Mouse (Mus musculus) kidney, embryonic 14.5 days (tissue): Measurements from ENCODE around the gene Polr3h. TPM values are rescaled to one million over a fixed set of nuclear protein-coding genes. Genes with fewer than 3 reads are reported as not detected.

ENCODE experiments used
- ATAC-seq: fragments of 200-750 bp; cut with Nextera tagmentation; 2 replicates; pipeline ENCODE4 v1.8.0; 2017; ENCODE audit warnings: moderate number of reproducible peaks, mild to moderate bottlenecking, moderate TSS enrichment, moderate library complexity; ENCODE audit not compliant: low FRiP score, low TSS enrichment
- H3K27ac ChIP-seq: fragments of 300-500 bp; sonication (generic); 2 replicates; pipeline ENCODE4 v1.5.1; 2014; ENCODE audit warnings: low read depth, mild to moderate bottlenecking, low read length, moderate library complexity, mixed read lengths
- H3K27me3 ChIP-seq: fragments of 300-500 bp; sonication (generic); 2 replicates; pipeline ENCODE4 v1.6.1; 2014; ENCODE audit warnings: mild to moderate bottlenecking, low read length; ENCODE audit not compliant: control insufficient read depth, insufficient read depth
- H3K36me3 ChIP-seq: fragments of 300-500 bp; sonication (generic); 2 replicates; pipeline ENCODE4 v1.6.1; 2014; ENCODE audit warnings: low read length, mixed read lengths; ENCODE audit not compliant: control insufficient read depth, insufficient read depth
- H3K4me1 ChIP-seq: fragments of 300-500 bp; sonication (generic); 2 replicates; pipeline ENCODE4 v1.6.1; 2014; ENCODE audit warnings: low read length, mixed read lengths; ENCODE audit not compliant: control insufficient read depth, insufficient read depth
- H3K4me2 ChIP-seq: fragments of 300-500 bp; sonication (generic); replicated peaks from 2 replicates; pipeline ENCODE4 v1.6.1; 2014; ENCODE audit warnings: low read depth, mild to moderate bottlenecking, low read length
- H3K4me3 ChIP-seq: fragments of 300-500 bp; sonication (generic); 2 replicates; pipeline ENCODE4 v1.5.1; 2014; ENCODE audit warnings: mild to moderate bottlenecking, low read length
- H3K9ac ChIP-seq: fragments of 300-500 bp; sonication (generic); 2 replicates; pipeline ENCODE4 v1.6.1; 2014; ENCODE audit warnings: low read depth, mild to moderate bottlenecking, low read length, moderate library complexity
- H3K9me3 ChIP-seq: fragments of 300-500 bp; sonication (generic); 2 replicates; pipeline ENCODE4 v1.6.1; 2016; ENCODE audit warnings: low read length; ENCODE audit not compliant: control insufficient read depth
- WGBS: fragments of 180-500 bp; shearing (Covaris S2); extraction: QIAGEN DNeasy Blood & Tissue Kit; methylation state at CpG from one replicate; pipeline ENCODE4 v1.1.7; 2014; 5-methylcytosine and 5-hydroxymethylcytosine counted together
- polyA plus RNA-seq: library from polyadenylated mRNA; unstranded; fragments of >200 nt; fragmentation: Nextera tagmentation; extraction: Ambion mirVana; gene quantifications from 2 replicates; pipeline ENCODE4 v1.2.1, GENCODE M21; 2014

Gene Polr3h
- polyA plus RNA-seq, 1 experiment from 2014 or later: 78.9 TPM

DNA sequence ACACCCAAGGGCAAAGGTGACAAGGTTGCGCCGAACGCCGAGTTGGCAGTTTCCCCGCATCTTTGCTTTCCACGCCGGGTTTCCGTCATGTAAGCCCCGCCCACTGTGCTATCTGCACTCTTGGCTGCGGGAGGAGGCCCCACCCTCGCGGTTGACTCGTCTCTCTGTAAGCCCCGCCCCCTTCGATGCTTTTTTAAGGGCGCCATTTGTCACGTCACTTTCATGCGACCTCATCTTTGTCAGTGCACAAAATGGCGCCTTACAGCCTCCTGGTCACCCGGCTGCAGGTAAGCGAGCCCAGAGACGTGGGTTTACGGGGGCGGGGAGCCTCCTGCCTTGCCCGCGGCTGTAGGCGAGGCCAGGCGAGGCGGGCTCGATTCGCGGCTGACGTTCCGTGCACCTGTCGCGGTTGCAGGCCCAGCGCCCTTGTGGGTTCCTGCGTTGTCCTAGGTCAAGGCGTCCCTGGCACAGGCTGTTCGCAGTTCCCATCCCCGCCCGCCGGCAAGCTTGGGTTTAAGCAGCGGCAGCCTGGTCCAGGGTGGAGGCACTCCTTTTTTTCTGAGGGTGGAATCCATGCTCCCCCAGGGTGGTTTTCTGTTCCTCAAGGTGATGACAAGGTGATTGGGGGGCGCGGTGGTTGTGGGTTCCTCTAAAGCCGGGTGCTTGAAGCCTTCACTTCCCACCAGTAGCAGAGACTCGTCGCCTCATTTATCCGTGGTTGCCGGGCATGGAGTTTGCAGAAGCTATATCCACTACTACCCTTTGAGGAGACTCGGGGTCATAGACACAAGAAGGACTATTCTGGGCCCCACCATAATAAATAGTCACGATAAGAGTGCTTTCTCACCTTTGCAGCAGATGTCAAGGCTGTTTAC lies 53.5 kb downstream of the Polr3h start, which contains the start of gene Aco2:
Gene Aco2, plus strand, starts transcription at position 48 of the 875 bp plus-strand sequence.
- peak within 1 kb of the TSS; percentile 87 for H3K4me2 ChIP-seq
- no peaks in the 10 kb centered on the region for H3K27me3 ChIP-seq
- peak within 1 kb of the TSS; percentile 85 for H3K9ac ChIP-seq
- WGBS: under 1% methylated on average over 53 of the region's 53 CpGs
- H3K4me1 ChIP-seq: peaks cover 3% of the 10 kb centered on the region; the same call in 1 of the 2 replicates
- H3K4me3 ChIP-seq: peak within 1 kb of the TSS; percentile 97
- H3K36me3 ChIP-seq: peaks cover 35% of the 10 kb centered on the region
- peak; percentile 83 for ATAC-seq
- H3K9me3 ChIP-seq: no peaks in the 10 kb centered on the region
- peak within 1 kb of the TSS; percentile 98 for H3K27ac ChIP-seq

DNA sequence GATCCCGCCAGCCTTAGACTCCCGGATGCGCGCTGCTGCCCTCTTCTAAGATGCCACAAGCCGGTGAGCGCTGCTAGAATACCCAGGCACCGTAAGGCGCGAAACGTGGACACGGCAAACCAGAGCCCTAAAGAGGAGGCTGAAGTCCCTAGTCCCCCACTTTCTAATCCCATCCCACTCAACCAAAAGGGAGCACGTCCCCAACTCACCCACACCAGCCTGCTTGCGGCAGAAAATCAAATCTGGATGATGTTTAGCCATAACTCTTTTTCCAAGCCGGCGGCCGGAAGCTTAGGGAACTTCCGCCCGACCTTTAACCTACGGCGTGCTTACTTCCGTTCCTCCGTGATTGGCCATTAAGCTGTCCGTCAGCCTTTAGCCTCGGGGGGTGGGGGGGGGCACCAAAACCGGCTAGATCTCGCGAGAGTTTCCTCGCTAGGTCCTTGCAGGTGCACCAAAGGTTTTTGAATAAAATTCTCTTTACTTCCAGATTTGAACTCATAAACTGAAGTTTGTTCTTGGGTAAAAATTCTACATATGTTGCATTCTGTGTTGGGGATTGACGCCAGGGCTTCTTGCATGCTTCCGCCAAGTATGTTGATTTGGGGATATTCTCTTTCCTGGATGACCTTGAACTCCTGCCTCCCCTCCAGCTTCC lies 54.3 kb downstream of the Polr3h start, which contains the start of gene Phf5a:
Gene Phf5a, minus strand, starts transcription at position 308 of the 658 bp plus-strand sequence.
- under 1% methylated on average over 30 of the region's 30 CpGs for WGBS

GRCm38 (mm10) chr15:81869985-81870384 lies 56.1 kb downstream of the Polr3h start:
- peaks cover 58% of the 10 kb centered on the region for H3K36me3 ChIP-seq
- no peak overlapping the region for H3K9ac ChIP-seq
- H3K27ac ChIP-seq: no peak overlapping the region
- ATAC-seq: no peak
- no peaks in the 10 kb centered on the region for H3K9me3 ChIP-seq
- no peak overlapping the region for H3K4me2 ChIP-seq
- peaks cover 3% of the 10 kb centered on the region; the same call in 1 of the 2 replicates for H3K4me1 ChIP-seq
- WGBS: 98% methylated on average over 5 of the region's 5 CpGs
- H3K27me3 ChIP-seq: no peaks in the 10 kb centered on the region
- no peak overlapping the region for H3K4me3 ChIP-seq

More for the DNA sequence above, 54.3 kb downstream of the Polr3h start, which contains the start of gene Phf5a:
- Histone ChIP-seq H3K4me2 (peak within 1 kb of the TSS; percentile 87), H3K9ac (peak within 1 kb of the TSS; percentile 85), H3K36me3 (peaks cover 40% of the 10 kb centered on the region), H3K4me1 (peaks cover 3% of the 10 kb centered on the region; the same call in 1 of the 2 replicates), H3K9me3 (no peaks in the 10 kb centered on the region), H3K27ac (peak within 1 kb of the TSS; percentile 98), H3K27me3 (no peaks in the 10 kb centered on the region), H3K4me3 (peak within 1 kb of the TSS; percentile 97)
- peak; percentile 86 for ATAC-seq

- no peak for ATAC-seq
- Histone ChIP-seq H3K4me2 (no peak overlapping the region), H3K4me1 (no peaks in the 10 kb centered on the region), H3K27me3 (no peaks in the 10 kb centered on the region), H3K9me3 (no peaks in the 10 kb centered on the region), H3K9ac (no peak overlapping the region), H3K36me3 (peaks cover 53% of the 10 kb centered on the region), H3K27ac (no peak overlapping the region), H3K4me3 (no peak overlapping the region)
- whole genome bisulfite sequencing: 95% methylated on average over 7 of the region's 7 CpGs
Measured at GRCm38 (mm10) chr15:81864238-81864637, 61.8 kb downstream of the Polr3h start.

- H3K9ac ChIP-seq: no peak overlapping the region
- peaks cover 17% of the 10 kb centered on the region for H3K36me3 ChIP-seq
- H3K27ac ChIP-seq: peak overlapping the region; percentile 25; the same call in 1 of the 2 replicates
- no peaks in the 10 kb centered on the region for H3K27me3 ChIP-seq
- no peaks in the 10 kb centered on the region for H3K9me3 ChIP-seq
- peak overlapping the region; percentile 92; the same call in 1 of the 2 replicates for H3K4me3 ChIP-seq
- H3K4me2 ChIP-seq: peak overlapping the region; percentile 91; the same call in 1 of the 2 replicates
- WGBS: 42% methylated on average over 8 of the region's 8 CpGs
- no peaks in the 10 kb centered on the region for H3K4me1 ChIP-seq
- no peak for ATAC-seq
Measured at GRCm38 (mm10) chr15:81860471-81861135, 65.4 kb downstream of the Polr3h start.

DNA sequence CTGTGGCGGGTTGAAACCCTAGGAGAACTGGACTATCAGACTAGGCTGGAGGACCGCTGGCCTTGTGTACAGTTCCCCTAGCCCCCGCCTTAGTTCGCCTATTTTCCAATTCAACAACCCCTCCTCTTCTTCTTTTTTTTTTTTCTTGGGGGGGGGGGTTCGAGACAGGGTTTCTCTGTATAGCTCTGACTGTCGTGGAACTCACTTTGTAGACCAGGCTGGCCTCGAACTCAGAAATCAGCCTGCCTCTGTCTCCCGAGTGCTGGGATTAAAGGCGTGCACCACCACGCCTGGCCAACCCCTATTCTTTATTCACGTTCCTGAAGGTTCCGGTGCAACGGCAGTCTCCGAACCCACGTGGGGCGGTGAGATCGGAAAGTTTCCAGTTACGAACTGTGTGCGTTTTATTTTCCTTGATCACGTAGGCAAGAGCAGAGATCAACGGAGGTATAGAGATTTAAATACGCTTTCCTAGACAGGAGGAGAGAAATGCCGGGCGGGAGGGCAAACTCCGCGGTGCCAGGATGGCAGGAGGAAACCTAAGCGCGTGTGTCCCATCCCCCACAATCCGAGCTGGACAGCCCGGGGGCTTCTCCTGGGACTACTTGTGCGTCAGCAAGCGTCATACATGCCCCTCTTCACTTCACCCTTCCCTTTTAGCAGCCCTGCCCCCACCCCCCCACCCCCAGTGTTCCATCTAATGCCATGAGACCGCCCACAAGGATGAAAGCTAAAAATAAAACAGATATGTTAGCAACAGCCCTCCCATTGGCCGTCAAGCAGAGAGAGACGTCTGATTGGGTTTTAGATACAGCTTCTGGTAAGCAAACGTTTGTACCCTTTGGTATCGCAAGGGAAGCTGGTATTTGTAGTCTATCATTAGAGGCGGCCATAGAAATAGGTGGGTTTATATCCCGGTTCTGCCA lies 66.4 kb downstream of the Polr3h start:
- Histone ChIP-seq H3K36me3 (peaks cover 9% of the 10 kb centered on the region; the same call in 1 of the 2 replicates), H3K9me3 (no peaks in the 10 kb centered on the region)

GRCm38 (mm10) chr15:81858517-81859329 lies 67.3 kb downstream of the Polr3h start, which contains the start of gene Tob2:
Gene Tob2, minus strand, starts transcription at chr15:81858796.
- under 1% methylated on average over 44 of the region's 44 CpGs for WGBS

More for the DNA sequence above, 66.4 kb downstream of the Polr3h start:
- H3K4me1 ChIP-seq: 0 out of 2 replicates have a peak, but pooled peaks cover 6% of the 10 kb centered on the region
- no peaks in the 10 kb centered on the region for H3K27me3 ChIP-seq
- H3K9ac ChIP-seq: peak overlapping the region; percentile 91
- H3K27ac ChIP-seq: peak overlapping the region; percentile 97
- H3K4me3 ChIP-seq: peak overlapping the region; percentile 92
- WGBS: under 1% methylated on average over 39 of the region's 39 CpGs
- peak overlapping the region; percentile 91 for H3K4me2 ChIP-seq
- peak; percentile 82 for ATAC-seq

More at GRCm38 (mm10) chr15:81858517-81859329, 67.3 kb downstream of the Polr3h start, which contains the start of gene Tob2:
- peak within 1 kb of the TSS; percentile 91 for H3K4me2 ChIP-seq
- peak within 1 kb of the TSS; percentile 92 for H3K4me3 ChIP-seq
- H3K27ac ChIP-seq: peak within 1 kb of the TSS; percentile 97
- H3K36me3 ChIP-seq: peaks cover under 1% of the 10 kb centered on the region; the same call in 1 of the 2 replicates
- peak; percentile 22 for ATAC-seq
- H3K9ac ChIP-seq: peak within 1 kb of the TSS; percentile 91
- no peaks in the 10 kb centered on the region for H3K27me3 ChIP-seq
- H3K4me1 ChIP-seq: 0 out of 2 replicates have a peak, but pooled peaks cover 6% of the 10 kb centered on the region
- H3K9me3 ChIP-seq: no peaks in the 10 kb centered on the region
